Mouse (Mus musculus) heart, postnatal 4 days (tissue): ENCODE results near the gene Tmtc2. TPM values are rescaled to one million over a fixed set of nuclear protein-coding genes. Genes with fewer than 3 reads are reported as not detected.

ENCODE experiments used
- DNase-seq: peaks from one replicate; pipeline ENCODE4 v3.0.0; 2021
- total RNA-seq, 2 experiments: library from RNA; stranded (reverse); gene quantifications; 2 replicates each; pipeline ENCODE4 v1.2.3; 2021

Tmtc2 gene
- total RNA-seq, result 1 to 10 TPM; 5.5 to 7.6 TPM

- peak; percentile 85 for DNase-seq
Observed at GRCm38 (mm10) chr10:105573908-105574694, at the start of gene Tmtc2. Tmtc2 (minus strand) TSS chr10:105574451.

- DNase-seq, result no peak
Observed at GRCm38 (mm10) chr10:105612117-105612516, 37.9 kb upstream of the Tmtc2 start.

GRCm38 (mm10) chr10:105598826-105599225 is 24.6 kb upstream of the Tmtc2 start:
- DNase-seq, result no peak

GRCm38 (mm10) chr10:105597226-105597625 is 23.0 kb upstream of the Tmtc2 start:
- no peak for DNase-seq

- DNase-seq, result no peak
Observed at GRCm38 (mm10) chr10:105595480-105596102, 21.3 kb upstream of the Tmtc2 start.

GRCm38 (mm10) chr10:105588141-105588540 is 13.9 kb upstream of the Tmtc2 start:
- no peak for DNase-seq

GRCm38 (mm10) chr10:105579318-105579717 is 5.1 kb upstream of the Tmtc2 start:
- no peak for DNase-seq

- no peak for DNase-seq
Observed at GRCm38 (mm10) chr10:105578291-105578845, 4.1 kb upstream of the Tmtc2 start.

GRCm38 (mm10) chr10:105574695-105575660 is 727 bp upstream of the Tmtc2 start:
- DNase-seq, result peak; percentile 97

GRCm38 (mm10) chr10:105573306-105573907 is 844 bp downstream of the Tmtc2 start:
- peak; percentile 58 for DNase-seq

- no peak for DNase-seq
Observed at GRCm38 (mm10) chr10:105572829-105573228, 1.4 kb downstream of the Tmtc2 start.

GRCm38 (mm10) chr10:105572301-105572700 is 1.9 kb downstream of the Tmtc2 start:
- no peak for DNase-seq

- DNase-seq, result no peak
Observed at GRCm38 (mm10) chr10:105571831-105572230, 2.4 kb downstream of the Tmtc2 start.

- no peak for DNase-seq
Observed at GRCm38 (mm10) chr10:105571019-105571418, 3.2 kb downstream of the Tmtc2 start.

GRCm38 (mm10) chr10:105569573-105569972 is 4.7 kb downstream of the Tmtc2 start:
- DNase-seq, result no peak

GRCm38 (mm10) chr10:105567825-105568531 is 6.3 kb downstream of the Tmtc2 start:
- DNase-seq, result no peak

GRCm38 (mm10) chr10:105561548-105561947 is 12.7 kb downstream of the Tmtc2 start:
- DNase-seq, result no peak

- no peak for DNase-seq
Observed at GRCm38 (mm10) chr10:105557581-105557980, 16.7 kb downstream of the Tmtc2 start.

- no peak for DNase-seq
Observed at GRCm38 (mm10) chr10:105556890-105557572, 17.2 kb downstream of the Tmtc2 start.

- DNase-seq, result no peak
Observed at GRCm38 (mm10) chr10:105554153-105554552, 20.1 kb downstream of the Tmtc2 start.

GRCm38 (mm10) chr10:105548040-105548439 is 26.2 kb downstream of the Tmtc2 start:
- DNase-seq, result no peak
